Mouse (Mus musculus): Measurements from ENCODE around the gene Bcl2l12. TPM values are rescaled to one million over a fixed set of nuclear protein-coding genes. Genes with fewer than 3 reads are reported as not detected.

Gene Bcl2l12
- polyA plus RNA-seq, 1 experiment from 2014 or later = 87.0 TPM

Small RNA genes within 50 kb of the gene (microRNA-seq; reads per million reads assigned to microRNA genes)
- gene Mir7054 = 1.5 reads per million

Other genes starting within 250 kb of the Bcl2l12 start
- gene Zfp473, start 247.7 kb downstream of the Bcl2l12 start, polyA plus RNA-seq (2016; fragmentation: Nextera tagmentation; extraction: Ambion mirVana) = 3.6 and 4.2 TPM in 2 replicates
- 169 and 173 TPM in 2 replicates for gene Nup62, start 182.6 kb downstream of the Bcl2l12 start, polyA plus RNA-seq (2016; fragmentation: Nextera tagmentation; extraction: Ambion mirVana)
- gene Il4i1, start 182.3 kb downstream of the Bcl2l12 start, polyA plus RNA-seq (2016; fragmentation: Nextera tagmentation; extraction: Ambion mirVana) = 1.0 and 1.5 TPM in 2 replicates
- gene Atf5, start 182.1 kb downstream of the Bcl2l12 start, polyA plus RNA-seq (2016; fragmentation: Nextera tagmentation; extraction: Ambion mirVana) = 3.2 and 3.6 TPM in 2 replicates
- 92.2 and 95.4 TPM in 2 replicates for gene Akt1s1, start 149.7 kb downstream of the Bcl2l12 start, polyA plus RNA-seq (2016; fragmentation: Nextera tagmentation; extraction: Ambion mirVana)
- 77.2 and 82.7 TPM in 2 replicates for gene Tbc1d17, start 149.6 kb downstream of the Bcl2l12 start, polyA plus RNA-seq (2016; fragmentation: Nextera tagmentation; extraction: Ambion mirVana)
- 34.4 and 36.3 TPM in 2 replicates for gene Pnkp, start 141.6 kb downstream of the Bcl2l12 start, polyA plus RNA-seq (2016; fragmentation: Nextera tagmentation; extraction: Ambion mirVana)
- gene Ptov1, start 128.9 kb downstream of the Bcl2l12 start, polyA plus RNA-seq (2016; fragmentation: Nextera tagmentation; extraction: Ambion mirVana) = 514 and 525 TPM in 2 replicates
- gene Med25, start 106.0 kb downstream of the Bcl2l12 start, polyA plus RNA-seq (2016; fragmentation: Nextera tagmentation; extraction: Ambion mirVana) = 135 and 146 TPM in 2 replicates
- gene Fuz, start 102.6 kb downstream of the Bcl2l12 start, polyA plus RNA-seq (2016; fragmentation: Nextera tagmentation; extraction: Ambion mirVana) = 17.6 and 20.1 TPM in 2 replicates
- 75.1 and 77.1 TPM in 2 replicates for gene Ap2a1, start 69.2 kb downstream of the Bcl2l12 start, polyA plus RNA-seq (2016; fragmentation: Nextera tagmentation; extraction: Ambion mirVana)
- 0.14 and 0.30 TPM in 2 replicates for gene Tsks, start 55.5 kb downstream of the Bcl2l12 start, polyA plus RNA-seq (2016; fragmentation: Nextera tagmentation; extraction: Ambion mirVana)
- 18.5 and 18.8 TPM in 2 replicates for gene Cpt1c, start 23.9 kb downstream of the Bcl2l12 start, polyA plus RNA-seq (2016; fragmentation: Nextera tagmentation; extraction: Ambion mirVana)
- gene Prmt1, start 12.1 kb downstream of the Bcl2l12 start, polyA plus RNA-seq (2016; fragmentation: Nextera tagmentation; extraction: Ambion mirVana) = 968 and 991 TPM in 2 replicates
- gene Irf3, start 1.1 kb downstream of the Bcl2l12 start, polyA plus RNA-seq (2016; fragmentation: Nextera tagmentation; extraction: Ambion mirVana) = 70.3 and 77.5 TPM in 2 replicates
- gene Scaf1, start 17.7 kb upstream of the Bcl2l12 start, polyA plus RNA-seq (2016; fragmentation: Nextera tagmentation; extraction: Ambion mirVana) = 46.2 and 47.9 TPM in 2 replicates
- gene Rras, start 19.2 kb upstream of the Bcl2l12 start, polyA plus RNA-seq (2016; fragmentation: Nextera tagmentation; extraction: Ambion mirVana) = 18.8 and 20.3 TPM in 2 replicates
- 13.4 and 14.9 TPM in 2 replicates for gene Prr12, start 54.2 kb upstream of the Bcl2l12 start, polyA plus RNA-seq (2016; fragmentation: Nextera tagmentation; extraction: Ambion mirVana)
- gene Nosip, start 63.7 kb upstream of the Bcl2l12 start, polyA plus RNA-seq (2016; fragmentation: Nextera tagmentation; extraction: Ambion mirVana) = 70.8 and 74.7 TPM in 2 replicates
- gene Prrg2, start 64.0 kb upstream of the Bcl2l12 start, polyA plus RNA-seq (2016; fragmentation: Nextera tagmentation; extraction: Ambion mirVana) = 23.3 and 24.4 TPM in 2 replicates
- 144 and 156 TPM in 2 replicates for gene Rcn3, start 93.5 kb upstream of the Bcl2l12 start, polyA plus RNA-seq (2016; fragmentation: Nextera tagmentation; extraction: Ambion mirVana)
- 6.0 and 7.0 TPM in 2 replicates for gene Fcgrt, start 105.1 kb upstream of the Bcl2l12 start, polyA plus RNA-seq (2016; fragmentation: Nextera tagmentation; extraction: Ambion mirVana)
- 1,885 and 1,917 TPM in 2 replicates for gene Rps11, start 125.7 kb upstream of the Bcl2l12 start, polyA plus RNA-seq (2016; fragmentation: Nextera tagmentation; extraction: Ambion mirVana)
- gene Rpl13a, start 130.0 kb upstream of the Bcl2l12 start, polyA plus RNA-seq (2016; fragmentation: Nextera tagmentation; extraction: Ambion mirVana) = 1,273 and 1,282 TPM in 2 replicates
- gene Gm45713, start 137.5 kb upstream of the Bcl2l12 start, polyA plus RNA-seq (2016; fragmentation: Nextera tagmentation; extraction: Ambion mirVana) = 0.31 TPM in 1 of 2 replicates, not detected in the other
- 0.97 and 1.8 TPM in 2 replicates for gene Flt3l, start 137.7 kb upstream of the Bcl2l12 start, polyA plus RNA-seq (2016; fragmentation: Nextera tagmentation; extraction: Ambion mirVana)
- 99.6 and 103 TPM in 2 replicates for gene Pih1d1, start 155.6 kb upstream of the Bcl2l12 start, polyA plus RNA-seq (2016; fragmentation: Nextera tagmentation; extraction: Ambion mirVana)
- 65.3 and 71.7 TPM in 2 replicates for gene Aldh16a1, start 155.9 kb upstream of the Bcl2l12 start, polyA plus RNA-seq (2016; fragmentation: Nextera tagmentation; extraction: Ambion mirVana)
- 0.74 and 1.2 TPM in 2 replicates for gene Slc17a7, start 165.2 kb upstream of the Bcl2l12 start, polyA plus RNA-seq (2016; fragmentation: Nextera tagmentation; extraction: Ambion mirVana)
- 0.10 and 0.29 TPM in 2 replicates for gene Gfy, start 180.9 kb upstream of the Bcl2l12 start, polyA plus RNA-seq (2016; fragmentation: Nextera tagmentation; extraction: Ambion mirVana)
- not detected in 2 replicates for gene Pth2, start 182.3 kb upstream of the Bcl2l12 start, polyA plus RNA-seq (2016; fragmentation: Nextera tagmentation; extraction: Ambion mirVana)
- gene Ccdc155, start 206.2 kb upstream of the Bcl2l12 start, polyA plus RNA-seq (2016; fragmentation: Nextera tagmentation; extraction: Ambion mirVana) = 0.62 and 0.67 TPM in 2 replicates
- 1.2 and 2.0 TPM in 2 replicates for gene Dkkl1, start 213.4 kb upstream of the Bcl2l12 start, polyA plus RNA-seq (2016; fragmentation: Nextera tagmentation; extraction: Ambion mirVana)
- gene Tead2, start 217.0 kb upstream of the Bcl2l12 start, polyA plus RNA-seq (2016; fragmentation: Nextera tagmentation; extraction: Ambion mirVana) = 394 and 421 TPM in 2 replicates
- gene Cd37, start 240.4 kb upstream of the Bcl2l12 start, polyA plus RNA-seq (2016; fragmentation: Nextera tagmentation; extraction: Ambion mirVana) = 0.50 and 0.88 TPM in 2 replicates
- 0.28 and 0.32 TPM in 2 replicates for gene Slc6a16, start 242.4 kb upstream of the Bcl2l12 start, polyA plus RNA-seq (2016; fragmentation: Nextera tagmentation; extraction: Ambion mirVana)